Mouse (Mus musculus): ENCODE measurements around the gene Letmd1. TPM values are rescaled to one million over a fixed set of nuclear protein-coding genes. Genes with fewer than 3 reads are reported as not detected.

Gene Letmd1
- polyA plus RNA-seq, 1 experiment from 2014 or later = 40.5 TPM

Other genes with a start within 250 kb of the Letmd1 start
- 10.3 and 12.1 TPM in 2 replicates for gene Atf1, start 241.2 kb upstream of the Letmd1 start, polyA plus RNA-seq (2014; fragmentation: Nextera tagmentation; extraction: Ambion mirVana)
- not detected in 2 replicates for gene Tmprss12, start 188.2 kb upstream of the Letmd1 start, polyA plus RNA-seq (2014; fragmentation: Nextera tagmentation; extraction: Ambion mirVana)
- gene Mettl7a1, start 164.9 kb upstream of the Letmd1 start, polyA plus RNA-seq (2014; fragmentation: Nextera tagmentation; extraction: Ambion mirVana) = 3.8 and 5.4 TPM in 2 replicates
- gene Mettl7a3, start 134.1 kb upstream of the Letmd1 start, polyA plus RNA-seq (2014; fragmentation: Nextera tagmentation; extraction: Ambion mirVana) = not detected in 2 replicates
- not detected in 2 replicates for gene Methig1, start 115.9 kb upstream of the Letmd1 start, polyA plus RNA-seq (2014; fragmentation: Nextera tagmentation; extraction: Ambion mirVana)
- not detected in 2 replicates for gene Mettl7a2, start 115.8 kb upstream of the Letmd1 start, polyA plus RNA-seq (2014; fragmentation: Nextera tagmentation; extraction: Ambion mirVana)
- not detected in 2 replicates for gene Higd1c, start 104.5 kb upstream of the Letmd1 start, polyA plus RNA-seq (2014; fragmentation: Nextera tagmentation; extraction: Ambion mirVana)
- 0.07 TPM in 1 of 2 replicates, not detected in the other for gene Gm5475, start 46.9 kb upstream of the Letmd1 start, polyA plus RNA-seq (2014; fragmentation: Nextera tagmentation; extraction: Ambion mirVana)
- gene Slc11a2, start 44.0 kb upstream of the Letmd1 start, polyA plus RNA-seq (2014; fragmentation: Nextera tagmentation; extraction: Ambion mirVana) = 15.2 and 17.4 TPM in 2 replicates
- 37.1 and 42.8 TPM in 2 replicates for gene Csrnp2, start 26.5 kb downstream of the Letmd1 start, polyA plus RNA-seq (2014; fragmentation: Nextera tagmentation; extraction: Ambion mirVana)
- gene Tfcp2, start 83.0 kb downstream of the Letmd1 start, polyA plus RNA-seq (2014; fragmentation: Nextera tagmentation; extraction: Ambion mirVana) = 22.1 and 23.6 TPM in 2 replicates
- gene Pou6f1, start 131.0 kb downstream of the Letmd1 start, polyA plus RNA-seq (2014; fragmentation: Nextera tagmentation; extraction: Ambion mirVana) = 36.9 and 42.0 TPM in 2 replicates
- 210 and 254 TPM in 2 replicates for gene Dazap2, start 146.3 kb downstream of the Letmd1 start, polyA plus RNA-seq (2014; fragmentation: Nextera tagmentation; extraction: Ambion mirVana)
- 1.6 and 2.5 TPM in 2 replicates for gene Smagp, start 167.9 kb downstream of the Letmd1 start, polyA plus RNA-seq (2014; fragmentation: Nextera tagmentation; extraction: Ambion mirVana)
- 0.18 and 0.66 TPM in 2 replicates for gene Bin2, start 200.5 kb downstream of the Letmd1 start, polyA plus RNA-seq (2014; fragmentation: Nextera tagmentation; extraction: Ambion mirVana)
- 0.60 and 0.88 TPM in 2 replicates for gene Cela1, start 218.9 kb downstream of the Letmd1 start, polyA plus RNA-seq (2014; fragmentation: Nextera tagmentation; extraction: Ambion mirVana)

All from forebrain, embryonic 14.5 days (tissue).